ENCODE assay signal across 1 mouse cellular context in the genomic region with DNA sequence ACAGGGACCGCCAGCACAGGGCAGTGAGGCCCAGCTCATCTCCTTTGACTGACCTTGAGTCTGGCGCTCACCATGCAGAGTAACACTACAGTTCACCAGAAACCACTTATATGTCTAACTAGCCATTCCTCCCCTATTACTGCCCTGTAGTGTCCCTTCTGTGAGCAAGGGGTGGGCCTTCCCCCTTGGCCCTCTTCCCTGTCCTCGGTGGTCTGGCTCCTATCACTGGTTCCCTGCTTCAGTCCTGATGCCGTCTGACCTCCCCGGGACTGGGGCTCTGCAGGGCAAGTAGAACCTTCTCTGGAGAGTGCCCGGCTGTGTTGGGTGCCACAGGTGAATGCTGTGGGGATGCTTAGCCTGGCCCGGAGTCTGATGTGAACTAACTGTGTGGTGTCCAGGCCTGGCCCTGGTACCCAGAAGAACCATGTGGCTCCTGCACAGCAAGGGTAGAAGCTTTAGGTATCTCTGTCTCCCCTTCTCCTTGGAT.
TF ChIP-seq lines count a peak whose summit lies in the region.

No protein-coding gene starts in this region.

TF ChIP-seq in myocyte, 11 proteins besides CTCF, POLR2A, EP300 and RAD21 (continued from another document):
- TF ChIP-seq REST (IDR thresholded peaks at IDR 0.05; ENCODE audit: insufficient read depth, insufficient read length) = no peak
- TF ChIP-seq USF1 (IDR thresholded peaks at IDR 0.05; ENCODE audit: low read depth) = no peak
- TF ChIP-seq SRF (IDR thresholded peaks at IDR 0.05; ENCODE audit: control insufficient read depth, insufficient read length, low read depth) = no peak
- TF ChIP-seq MAX (IDR thresholded peaks at IDR 0.05; ENCODE audit: low read depth) = no peak
- TF ChIP-seq TCF12 (IDR thresholded peaks at IDR 0.05; ENCODE audit: insufficient read depth, poor library complexity, severe bottlenecking) = no peak
- TF ChIP-seq POLR2AphosphoS2 (IDR thresholded peaks at IDR 0.05; ENCODE audit: insufficient read length, low read depth) = no peak
- no peak for TF ChIP-seq TCF3 (IDR thresholded peaks at IDR 0.05; ENCODE audit: insufficient read length, low read depth)
